Mouse (Mus musculus) cerebral cortex, adult 2 months (tissue): ENCODE data around the gene Tgfb2.

ENCODE experiments used
- WGBS: fragments of 180-500 bp; shearing (Covaris S2); methylation state at CpG from one replicate; pipeline ENCODE4 v1.1.7; 2018; 5-methylcytosine and 5-hydroxymethylcytosine counted together

The Tgfb2 gene

DNA sequence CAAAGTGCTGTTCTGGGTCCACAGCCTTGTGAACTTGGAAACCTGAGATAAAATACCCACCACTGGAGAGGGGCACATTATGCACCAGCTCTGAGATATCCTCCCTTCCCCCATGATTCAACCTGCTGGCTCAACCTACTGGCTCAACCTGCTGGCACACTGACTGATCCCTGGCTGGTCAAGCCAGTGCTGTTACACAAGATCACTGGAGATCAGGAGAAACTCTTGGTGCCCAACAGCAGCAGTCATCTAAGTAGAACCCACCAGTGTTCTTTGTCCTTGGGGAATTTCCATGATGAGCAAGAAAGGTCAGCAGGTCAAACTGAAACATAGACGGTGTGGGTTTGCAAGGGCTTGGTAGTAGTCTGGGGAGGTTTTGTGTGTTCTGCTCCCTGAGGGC, 49.6 kb downstream of the Tgfb2 start:
- WGBS, result 79% methylated on average over 1 of the region's 1 CpGs

DNA sequence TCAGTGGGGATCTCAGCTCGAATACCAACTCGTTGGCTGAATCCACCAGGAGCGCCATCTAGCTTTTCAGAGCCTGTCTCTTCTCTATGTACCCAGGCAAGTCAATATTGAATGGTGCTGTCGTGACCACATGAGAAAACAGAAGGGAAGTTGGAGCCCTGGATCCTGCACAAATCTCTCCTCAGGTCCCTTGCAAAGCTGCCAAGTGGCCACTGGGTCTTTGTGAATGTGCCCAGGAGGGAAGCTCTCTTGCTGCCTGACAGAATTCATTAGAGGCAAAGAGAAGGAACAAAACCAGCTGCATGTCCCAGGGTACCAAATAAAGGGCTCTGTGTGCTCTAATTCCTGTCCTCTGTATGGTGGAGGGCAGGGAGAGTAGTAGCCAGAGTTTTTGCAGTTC, 50.7 kb downstream of the Tgfb2 start:
- WGBS, result 62% methylated on average over 4 of the region's 4 CpGs

DNA sequence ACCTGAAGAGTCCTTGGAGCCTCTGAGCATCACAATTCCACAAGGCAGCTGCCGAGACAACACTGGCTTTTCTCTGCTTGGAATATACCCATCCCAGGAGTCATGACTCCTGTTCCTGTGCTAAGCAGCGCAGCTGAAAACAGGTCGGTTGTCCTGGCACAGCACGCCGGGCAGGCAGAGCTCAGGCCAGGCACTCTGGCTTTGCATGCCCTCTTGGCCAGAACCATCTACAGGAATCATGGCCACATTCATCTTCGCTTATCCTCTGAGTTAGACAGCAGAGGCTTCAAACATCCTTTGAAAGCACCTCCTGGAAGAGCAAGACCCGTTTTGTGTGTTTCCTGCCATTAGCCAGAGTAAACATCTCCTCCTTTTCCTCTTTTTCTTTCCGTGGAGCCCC, 53.6 kb downstream of the Tgfb2 start:
- WGBS, result 68% methylated on average over 8 of the region's 8 CpGs

DNA sequence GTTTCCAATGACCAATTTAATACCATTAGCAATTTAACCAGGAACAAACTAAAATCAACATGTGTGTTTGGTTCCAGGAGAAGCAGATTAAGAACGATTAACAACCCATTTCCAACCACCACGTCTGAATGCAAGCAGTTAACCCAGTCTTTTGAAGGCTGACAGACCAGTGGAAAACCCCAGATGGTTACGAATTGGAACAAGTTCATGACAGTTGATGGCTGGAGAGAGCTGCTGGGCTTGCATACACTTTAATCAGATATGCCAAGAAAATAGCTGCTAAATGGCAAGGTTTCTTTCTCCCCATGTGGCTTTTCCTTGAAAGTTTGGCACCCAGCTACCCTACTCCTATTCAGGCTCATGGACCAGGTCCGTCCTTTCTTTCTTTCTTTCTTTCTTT, 55.8 kb downstream of the Tgfb2 start:
- WGBS, result 68% methylated on average over 4 of the region's 4 CpGs

DNA sequence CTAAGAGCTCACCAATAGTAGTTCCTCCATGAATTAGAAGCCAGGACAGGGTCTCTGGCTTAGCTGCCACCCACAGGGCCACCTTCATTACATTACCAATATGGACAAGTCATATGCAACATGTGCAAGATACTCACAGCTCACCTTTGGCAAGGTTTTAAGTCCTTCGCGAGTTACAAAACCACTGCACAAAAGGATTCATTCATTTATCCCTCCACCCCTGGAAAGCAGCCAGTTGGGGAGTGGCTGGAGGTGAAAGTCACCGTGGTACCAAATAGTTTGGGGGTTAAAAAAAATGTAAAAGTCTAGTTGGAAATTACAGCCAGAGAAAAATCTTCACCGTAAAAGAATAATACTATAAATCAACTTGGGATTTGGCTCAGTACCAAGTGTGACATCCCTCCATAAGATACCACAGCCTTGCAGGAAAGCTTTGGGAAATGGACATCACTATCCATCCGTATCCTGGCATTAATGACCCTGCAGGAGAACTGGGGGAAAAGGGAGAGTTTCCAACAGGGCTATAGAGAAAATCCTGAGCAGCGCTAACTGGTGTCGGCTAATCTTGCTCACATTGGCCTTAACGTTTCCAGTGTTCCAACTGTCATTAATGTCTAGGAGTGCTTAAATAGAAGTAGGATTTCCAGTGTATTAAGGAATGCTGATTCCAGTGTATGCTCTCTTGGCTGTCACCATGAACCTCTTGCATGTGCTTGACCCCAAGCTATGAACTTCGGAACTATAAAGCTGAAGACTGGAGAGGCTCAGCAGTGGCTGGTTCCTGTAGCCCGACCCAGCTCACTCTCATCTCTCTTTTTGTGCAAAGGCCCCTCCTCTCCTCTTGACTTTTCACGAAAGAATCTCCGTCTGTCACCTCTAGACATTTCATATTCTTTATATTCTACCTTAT, 68.2 kb downstream of the Tgfb2 start:
- WGBS, result 79% methylated on average over 12 of the region's 12 CpGs

DNA sequence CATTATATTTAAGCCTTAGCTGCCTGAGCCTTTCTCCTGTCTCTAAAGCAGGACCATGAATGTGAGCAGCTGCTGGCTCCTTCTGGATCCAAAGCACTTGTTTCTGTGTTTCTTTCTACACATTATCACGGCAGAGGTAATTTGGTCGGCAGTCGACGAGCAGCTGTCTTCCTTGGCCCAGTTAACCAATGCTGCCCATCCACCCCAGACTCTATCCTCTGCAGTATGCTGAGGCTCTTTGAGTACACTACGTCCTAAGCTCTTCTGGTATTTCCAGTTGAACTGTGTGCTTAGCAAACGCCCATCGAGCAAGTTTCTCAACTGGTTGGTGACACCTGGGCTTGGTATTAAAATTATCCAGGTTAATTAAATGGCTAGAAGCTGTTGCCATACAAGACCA, 70.7 kb downstream of the Tgfb2 start:
- 68% methylated on average over 7 of the region's 7 CpGs for WGBS

DNA sequence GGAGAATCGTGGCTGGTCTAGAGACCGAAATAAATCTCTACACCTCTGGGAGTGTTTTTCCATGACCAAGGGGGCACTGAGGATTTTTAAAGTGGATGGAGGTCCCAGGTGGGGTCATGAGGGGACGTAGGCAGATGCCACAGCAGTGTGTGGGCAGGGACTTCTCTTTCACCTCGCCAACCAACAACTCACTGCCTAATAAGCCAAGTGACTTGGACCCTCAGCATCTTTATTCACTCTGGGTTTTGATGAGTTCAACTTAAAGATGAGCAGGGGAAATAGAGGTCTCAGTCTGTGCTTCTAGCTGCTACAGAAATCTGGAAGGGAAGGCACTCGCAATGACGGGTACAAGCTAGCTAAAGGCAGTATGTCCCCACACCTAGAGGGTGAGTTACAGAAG, 74.3 kb downstream of the Tgfb2 start:
- 79% methylated on average over 6 of the region's 6 CpGs for WGBS

DNA sequence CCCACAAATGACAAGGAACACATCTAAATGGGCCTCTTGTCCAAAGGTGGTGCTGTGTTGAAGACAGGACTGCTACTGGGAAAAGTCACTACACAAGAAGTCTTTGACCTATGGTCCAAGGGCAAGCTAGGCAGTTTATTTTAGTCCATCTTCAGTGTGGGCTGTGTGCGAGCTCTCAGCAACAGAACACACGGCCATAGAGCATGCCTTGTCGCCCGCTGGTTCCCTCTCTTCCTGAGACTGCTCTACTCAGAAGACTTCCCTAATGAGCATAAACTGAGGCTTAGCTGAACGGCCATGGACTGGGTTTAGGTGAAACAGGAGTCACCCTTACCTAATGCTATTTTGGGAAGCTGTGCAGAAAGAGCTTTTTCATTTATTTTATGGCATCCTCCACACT, 74.8 kb downstream of the Tgfb2 start:
- 87% methylated on average over 5 of the region's 5 CpGs for WGBS

DNA sequence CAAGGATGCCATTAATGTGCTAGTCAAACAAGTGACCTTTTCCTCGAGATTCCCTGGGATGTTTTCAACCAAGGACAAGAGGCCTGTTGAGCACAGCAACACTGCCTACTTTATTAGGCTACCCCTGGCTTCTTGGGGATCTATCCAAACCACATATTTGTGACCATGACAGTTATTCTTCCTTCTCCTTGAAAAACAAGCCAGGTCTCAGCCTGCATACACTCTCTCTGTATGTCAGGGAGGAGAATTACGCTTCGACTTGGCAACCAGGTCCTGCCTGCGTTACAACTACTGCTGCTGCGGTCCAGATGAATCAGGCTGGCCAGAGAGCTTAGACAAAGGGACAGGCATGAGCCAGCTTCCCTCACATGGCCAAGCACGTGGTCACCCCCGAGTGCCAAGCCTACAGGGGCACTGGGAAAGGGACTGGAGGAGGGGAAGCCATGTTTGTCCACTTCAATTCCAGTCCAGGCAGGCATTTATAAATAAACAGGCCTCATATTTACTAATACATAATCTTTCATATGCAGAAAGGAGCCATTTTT, 78.3 kb downstream of the Tgfb2 start:
- WGBS, result 68% methylated on average over 7 of the region's 7 CpGs

DNA sequence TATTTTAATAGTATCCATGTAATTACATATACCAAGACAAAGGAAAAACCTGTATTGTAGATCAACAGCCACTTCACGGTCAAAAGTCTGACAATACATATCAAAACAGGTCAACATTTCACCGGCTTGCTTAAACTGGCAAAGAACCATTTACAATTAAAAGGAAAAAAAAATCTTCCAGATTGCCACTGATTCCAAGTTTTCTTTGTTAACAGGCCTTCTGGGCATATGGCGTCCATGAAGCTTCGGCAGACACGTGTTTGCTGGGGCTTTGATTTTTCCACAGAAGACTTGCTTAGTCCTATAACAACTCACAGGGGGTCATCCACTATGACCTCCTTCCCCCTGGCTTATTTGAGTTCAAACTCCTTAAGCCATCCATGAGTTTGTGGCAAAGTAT, 81.3 kb downstream of the Tgfb2 start:
- 67% methylated on average over 5 of the region's 5 CpGs for WGBS

DNA sequence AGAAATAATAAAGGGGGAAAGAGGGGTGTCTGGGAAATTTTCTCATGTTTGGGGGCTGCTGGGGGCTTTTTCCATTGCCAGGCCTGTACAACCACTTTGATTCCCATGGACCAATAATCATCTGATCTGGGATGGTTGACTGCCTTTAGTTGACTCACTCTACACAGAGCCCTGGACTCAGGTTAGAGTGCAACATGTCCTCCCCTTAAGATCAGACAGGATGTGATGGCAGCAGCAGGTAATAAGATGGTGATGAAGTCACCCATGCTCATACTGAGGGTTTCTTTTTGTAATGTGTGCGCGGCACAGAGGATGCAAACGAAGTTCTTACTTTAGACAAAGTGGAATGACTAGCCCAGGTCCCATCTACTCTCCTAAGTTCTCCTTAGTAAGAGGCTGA, 84.0 kb downstream of the Tgfb2 start:
- WGBS, result 96% methylated on average over 3 of the region's 3 CpGs

DNA sequence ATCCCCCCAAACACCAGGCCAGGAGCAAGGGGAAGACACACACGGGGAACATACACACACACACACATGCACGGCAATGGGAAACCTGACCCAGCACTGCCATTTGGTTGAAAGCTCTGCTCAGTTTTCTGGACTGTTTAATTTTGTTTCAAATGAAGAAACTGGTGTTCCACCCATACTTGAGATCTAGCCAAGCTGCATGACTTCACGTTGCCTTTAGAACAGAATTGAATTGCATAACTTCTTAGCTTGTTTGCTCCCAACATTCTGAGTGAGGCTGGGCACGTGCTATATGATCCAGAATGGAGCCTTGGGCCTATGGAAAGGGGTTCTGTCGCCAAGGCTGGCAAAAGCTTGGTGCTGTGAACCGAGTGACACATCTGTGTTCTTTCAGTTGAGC, 87.5 kb downstream of the Tgfb2 start:
- whole genome bisulfite sequencing, result 72% methylated on average over 6 of the region's 6 CpGs

DNA sequence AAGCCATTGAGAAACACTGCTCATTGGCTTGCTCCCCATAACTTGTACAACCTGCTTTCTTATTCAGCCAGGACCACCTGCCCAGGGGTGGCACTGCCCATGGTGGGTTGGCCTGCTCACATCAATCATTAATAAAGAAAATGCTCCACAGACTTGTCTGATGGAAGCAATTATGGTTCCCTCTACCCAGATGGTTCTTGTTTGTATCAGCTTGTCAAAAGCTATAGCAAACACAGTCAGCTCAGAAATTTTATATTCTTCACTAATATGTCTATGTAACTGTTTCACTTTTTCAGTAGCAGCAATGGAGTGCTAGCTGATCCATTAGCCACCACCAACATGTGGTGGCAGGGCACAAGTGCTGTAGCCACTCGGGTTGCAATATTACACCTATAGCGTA, 94.4 kb downstream of the Tgfb2 start:
- WGBS, result 90% methylated on average over 2 of the region's 2 CpGs

DNA sequence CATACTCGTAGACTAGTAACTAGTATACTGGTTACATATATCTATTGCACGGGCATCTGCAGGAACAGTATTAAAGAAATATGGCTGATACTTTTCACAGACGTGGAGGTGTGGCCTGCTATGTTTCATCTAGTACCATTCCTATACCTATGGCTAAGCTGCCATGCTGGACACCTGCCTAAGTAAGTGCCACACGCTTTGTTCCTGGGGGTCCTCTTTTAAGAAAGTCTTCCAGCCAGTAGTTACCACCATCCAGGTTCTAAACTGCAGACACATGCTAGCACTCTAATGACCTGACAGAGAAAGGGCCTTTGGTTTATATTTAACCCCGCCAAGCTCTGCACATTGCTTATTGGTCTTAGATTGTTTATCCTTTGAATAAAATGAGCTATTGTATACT, 95.3 kb downstream of the Tgfb2 start:
- 90% methylated on average over 5 of the region's 5 CpGs for WGBS

DNA sequence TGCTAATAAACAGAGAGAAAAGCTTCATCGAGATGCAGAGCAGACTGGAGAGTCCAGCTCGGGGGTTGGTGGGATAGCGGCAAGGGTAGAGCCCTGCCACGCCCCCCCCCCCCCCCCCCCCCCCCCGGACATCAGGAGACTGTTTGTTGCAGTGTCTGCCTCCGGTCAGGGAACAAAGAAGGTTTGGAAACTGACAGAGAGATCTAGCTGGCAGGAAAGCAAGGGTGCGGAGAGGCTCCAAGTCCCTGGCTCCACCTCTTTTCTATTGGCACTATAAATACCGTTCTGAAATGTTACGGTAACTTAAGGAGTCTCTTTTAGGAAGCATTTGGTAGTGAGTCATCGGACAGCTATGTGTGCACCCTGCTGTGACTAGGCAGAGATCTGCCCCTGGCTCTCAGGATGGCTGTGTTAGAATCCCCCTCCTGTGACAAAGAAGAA, 96.0 kb downstream of the Tgfb2 start:
- WGBS, result 6% methylated on average over 10 of the region's 10 CpGs

DNA sequence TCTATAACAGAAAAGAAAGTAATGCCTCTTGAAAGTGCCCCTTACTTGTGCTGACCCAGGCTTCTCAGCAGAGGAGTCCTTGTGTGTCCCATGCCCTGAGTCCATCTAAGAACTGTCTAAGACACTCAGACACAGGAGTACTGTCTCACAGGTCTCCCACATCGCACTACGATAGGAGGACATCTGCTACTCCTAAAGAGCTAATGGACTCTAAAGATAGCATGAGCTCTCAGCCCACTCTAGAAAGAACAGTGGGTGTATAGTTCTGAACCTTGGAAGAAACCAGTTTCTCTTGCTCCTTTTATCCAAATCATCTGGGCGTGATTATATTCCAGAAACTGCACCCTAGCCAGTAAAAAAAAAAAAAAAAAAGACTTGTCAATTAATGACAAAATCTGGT, 97.7 kb downstream of the Tgfb2 start:
- WGBS, result 46% methylated on average over 3 of the region's 3 CpGs

DNA sequence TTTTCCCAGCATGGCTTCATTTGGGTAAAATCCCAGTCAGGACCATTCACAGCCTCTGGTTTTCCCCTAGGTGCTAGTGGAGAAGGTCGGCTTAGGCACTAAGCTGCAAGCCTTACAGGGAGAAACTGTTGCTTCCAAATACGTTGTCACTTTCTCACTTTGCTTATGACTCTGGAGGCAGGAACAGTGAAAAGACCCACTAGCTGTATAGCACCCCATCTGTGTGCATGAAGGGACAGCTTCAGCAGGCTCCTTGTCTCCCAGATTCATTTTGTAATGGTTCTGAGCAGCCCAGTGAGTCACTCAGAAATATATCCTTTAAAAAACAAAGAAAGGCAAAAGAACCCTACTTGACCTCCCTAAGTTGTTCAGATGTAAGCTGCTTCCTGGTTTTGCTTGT, 100.2 kb downstream of the Tgfb2 start:
- WGBS, result 58% methylated on average over 2 of the region's 2 CpGs

DNA sequence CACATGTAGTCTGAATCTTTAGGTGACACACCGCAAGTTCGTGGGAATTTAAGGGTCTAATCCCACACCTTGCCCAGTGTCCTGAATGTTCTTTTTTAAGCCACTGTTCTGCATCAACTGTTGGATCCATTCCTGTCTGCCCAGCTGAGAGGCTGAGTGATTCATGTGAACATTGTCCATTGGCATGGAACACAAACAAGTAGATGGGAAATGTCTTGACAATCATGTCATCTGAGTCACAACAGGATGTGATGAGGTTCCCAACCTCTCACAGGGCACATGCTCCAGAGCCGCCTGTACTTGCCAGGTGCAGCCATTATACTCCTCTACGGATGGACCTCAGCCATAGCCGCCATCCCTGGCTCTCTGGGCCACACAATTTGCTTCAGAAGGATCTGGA, 101.7 kb downstream of the Tgfb2 start:
- 90% methylated on average over 5 of the region's 5 CpGs for WGBS

DNA sequence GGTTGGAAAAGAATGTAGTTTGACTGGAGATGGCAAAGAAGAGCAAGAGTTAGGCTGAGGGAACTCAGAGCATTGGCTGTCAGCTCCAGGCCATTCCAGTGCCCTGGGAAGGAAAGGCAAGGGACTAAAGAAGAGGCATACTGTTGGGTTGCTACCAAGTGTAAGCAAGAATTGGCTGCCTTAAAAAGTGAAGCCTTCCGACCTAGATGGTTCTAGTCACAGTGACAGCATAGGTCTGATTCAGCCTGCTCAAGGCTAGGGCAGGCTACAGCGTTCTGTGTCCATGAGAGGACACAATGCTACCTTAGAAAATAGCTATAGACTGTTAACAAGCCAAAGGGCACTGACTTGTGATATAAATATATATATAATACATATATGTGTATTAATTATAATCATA, 117.6 kb downstream of the Tgfb2 start:
- WGBS, result 98% methylated on average over 2 of the region's 2 CpGs

DNA sequence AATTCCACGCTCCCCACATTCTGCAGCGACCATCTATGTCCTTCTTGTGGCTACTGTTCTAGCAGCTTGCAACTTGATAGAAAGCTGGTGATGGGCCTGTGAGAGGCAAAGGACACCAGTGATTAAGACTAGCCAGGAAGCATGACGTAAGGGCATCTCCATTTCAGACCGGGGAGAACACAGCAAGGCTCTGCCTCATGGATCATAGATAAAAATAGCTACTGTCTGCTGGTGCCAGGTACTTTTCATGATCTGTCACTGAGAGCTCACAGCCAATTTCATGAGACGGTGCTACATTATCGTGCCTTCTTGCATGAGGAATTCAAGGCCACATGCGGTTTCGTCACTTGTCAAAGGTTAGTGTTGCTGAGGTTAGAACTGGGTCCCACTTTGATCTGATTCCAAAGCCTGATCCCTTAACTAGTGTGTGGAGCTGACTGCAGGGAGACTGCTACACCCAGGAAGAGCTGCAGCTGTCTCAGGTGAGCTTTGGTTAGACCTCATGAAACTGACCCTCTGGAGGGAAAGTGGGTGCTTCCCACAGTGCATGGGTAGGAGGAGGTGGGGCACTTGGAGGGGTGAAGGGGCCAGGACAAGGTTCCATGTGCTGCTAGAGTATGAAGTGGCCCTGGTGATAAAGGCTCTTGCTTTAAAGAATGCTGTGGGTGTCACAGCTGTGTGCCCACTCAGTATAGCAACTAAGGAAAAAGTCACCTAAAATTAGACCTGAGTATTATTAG, 118.6 kb downstream of the Tgfb2 start:
- WGBS, result 60% methylated on average over 8 of the region's 8 CpGs

DNA sequence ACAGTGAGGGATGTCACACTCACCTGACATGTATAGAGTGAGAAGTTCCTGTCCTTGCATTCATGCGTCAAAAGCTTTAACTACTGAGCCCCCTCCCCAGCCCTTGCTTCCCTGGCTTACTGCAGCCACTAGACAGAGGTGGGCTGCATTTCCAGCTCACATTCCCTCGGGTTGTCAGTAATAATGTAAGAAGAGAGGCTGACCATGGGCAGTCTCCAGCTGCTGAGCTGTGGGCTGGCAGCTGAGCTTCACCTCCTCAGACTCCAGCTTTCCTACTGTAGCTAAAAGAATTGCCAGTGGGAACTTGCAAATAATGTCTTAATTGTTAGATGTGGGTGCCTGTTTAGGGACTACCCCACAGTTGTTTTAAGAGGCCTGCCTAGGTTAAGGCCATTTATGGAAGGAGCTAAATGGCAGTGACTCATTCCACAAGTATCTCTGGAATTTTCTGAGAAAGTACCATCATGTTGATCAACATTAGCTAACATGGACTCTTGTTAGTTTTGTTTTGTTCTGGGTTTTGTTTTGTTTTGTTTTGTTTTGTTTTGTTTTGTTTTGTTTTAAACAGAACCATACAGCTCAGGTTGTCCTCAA, 120.1 kb downstream of the Tgfb2 start:
- 92% methylated on average over 2 of the region's 2 CpGs for WGBS

DNA sequence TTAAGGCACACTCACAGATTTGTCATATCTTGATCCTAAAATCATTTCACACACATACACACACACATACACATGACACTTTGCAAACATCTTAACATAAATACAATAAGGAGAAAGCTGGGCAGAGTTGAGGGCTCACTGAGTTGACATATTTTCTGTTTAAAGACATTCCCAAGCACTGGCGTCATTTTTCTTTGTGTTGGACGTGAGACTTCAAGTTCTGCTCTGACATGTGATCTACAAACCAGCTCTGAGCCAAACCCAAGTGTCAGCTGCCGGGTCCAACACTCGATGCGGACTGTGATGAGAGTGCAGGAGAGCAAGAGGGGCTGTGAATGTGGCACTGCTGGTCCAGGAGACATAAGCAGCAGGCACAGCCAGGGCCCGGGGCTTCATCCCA, 123.7 kb downstream of the Tgfb2 start:
- 89% methylated on average over 6 of the region's 6 CpGs for WGBS
